Mouse (Mus musculus): ENCODE measurements around the gene Dvl3. TPM values are rescaled to one million over a fixed set of nuclear protein-coding genes. Genes with fewer than 3 reads are reported as not detected.

Dvl3 gene
- 41.5 to 43.6 TPM (median 42.6 TPM) in 4 replicates for total RNA-seq (2023)

DNA sequence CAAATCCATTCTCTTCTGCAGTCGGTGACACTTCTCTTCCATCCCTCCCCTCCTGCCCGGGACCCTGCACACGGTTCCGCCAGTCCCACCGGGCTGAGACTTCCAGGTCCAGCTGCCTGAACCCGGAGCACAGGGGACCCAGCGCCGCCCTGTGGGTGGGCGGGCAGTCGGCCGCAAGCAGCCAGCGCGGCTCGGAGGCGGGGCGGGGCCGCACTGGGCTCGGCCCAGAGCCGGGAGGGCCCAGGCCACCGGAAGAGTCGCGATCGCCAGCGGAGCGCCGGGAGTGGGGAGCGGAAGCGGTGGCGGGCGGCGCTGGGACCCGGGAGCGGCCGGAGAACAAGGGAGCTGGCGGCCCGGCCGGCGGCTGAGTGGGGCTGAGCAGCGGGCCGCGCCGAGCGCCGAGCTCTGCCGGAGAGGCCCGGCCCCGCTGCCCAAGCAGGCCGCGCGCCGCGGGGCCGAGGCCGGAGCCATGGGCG lies at the start of gene Dvl3:
TSS of gene Dvl3 (plus strand) at position 257 of the 476 bp plus-strand sequence.

DNA sequence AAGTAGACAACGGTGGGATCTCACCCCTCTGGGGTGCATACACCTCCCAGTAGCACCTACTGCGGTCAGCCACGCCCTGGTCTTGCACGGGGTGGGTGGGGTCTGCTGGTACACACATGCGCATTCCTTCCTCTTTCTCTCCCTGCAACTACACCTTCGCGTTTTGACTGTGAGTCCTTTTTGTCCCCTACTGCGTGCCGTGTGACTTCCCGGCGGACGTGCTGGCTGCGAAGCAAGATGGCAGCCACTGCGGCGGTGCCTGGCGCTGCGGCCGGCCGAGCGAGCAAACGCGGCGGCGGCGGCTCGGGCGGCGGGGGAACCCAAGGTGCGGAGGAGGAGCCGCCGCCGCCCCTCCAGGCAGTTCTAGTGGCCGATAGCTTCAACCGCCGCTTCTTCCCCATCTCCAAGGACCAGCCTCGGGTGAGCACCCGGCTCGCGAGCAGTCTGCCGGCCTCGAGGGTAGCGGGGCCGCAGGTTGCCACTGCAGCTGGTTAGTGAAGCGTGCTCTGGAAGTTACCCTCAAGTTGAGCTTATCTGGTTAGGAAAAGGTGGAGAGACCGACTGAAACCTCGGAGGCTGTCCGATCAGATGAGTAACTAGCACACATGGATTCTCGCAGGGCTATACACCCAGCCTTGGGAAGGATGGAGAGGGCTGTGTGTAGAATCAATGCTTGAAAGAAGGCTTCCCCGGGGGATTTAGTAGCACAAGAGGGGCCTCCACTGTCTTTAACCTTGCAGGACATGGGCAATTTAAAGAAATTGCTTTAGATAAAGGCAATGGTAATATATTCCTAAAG lies 17.9 kb upstream of the Dvl3 start, which contains the start of gene Eif2b5:
TSS of gene Eif2b5 (plus strand) at position 141 of the 799 bp plus-strand sequence.

DNA sequence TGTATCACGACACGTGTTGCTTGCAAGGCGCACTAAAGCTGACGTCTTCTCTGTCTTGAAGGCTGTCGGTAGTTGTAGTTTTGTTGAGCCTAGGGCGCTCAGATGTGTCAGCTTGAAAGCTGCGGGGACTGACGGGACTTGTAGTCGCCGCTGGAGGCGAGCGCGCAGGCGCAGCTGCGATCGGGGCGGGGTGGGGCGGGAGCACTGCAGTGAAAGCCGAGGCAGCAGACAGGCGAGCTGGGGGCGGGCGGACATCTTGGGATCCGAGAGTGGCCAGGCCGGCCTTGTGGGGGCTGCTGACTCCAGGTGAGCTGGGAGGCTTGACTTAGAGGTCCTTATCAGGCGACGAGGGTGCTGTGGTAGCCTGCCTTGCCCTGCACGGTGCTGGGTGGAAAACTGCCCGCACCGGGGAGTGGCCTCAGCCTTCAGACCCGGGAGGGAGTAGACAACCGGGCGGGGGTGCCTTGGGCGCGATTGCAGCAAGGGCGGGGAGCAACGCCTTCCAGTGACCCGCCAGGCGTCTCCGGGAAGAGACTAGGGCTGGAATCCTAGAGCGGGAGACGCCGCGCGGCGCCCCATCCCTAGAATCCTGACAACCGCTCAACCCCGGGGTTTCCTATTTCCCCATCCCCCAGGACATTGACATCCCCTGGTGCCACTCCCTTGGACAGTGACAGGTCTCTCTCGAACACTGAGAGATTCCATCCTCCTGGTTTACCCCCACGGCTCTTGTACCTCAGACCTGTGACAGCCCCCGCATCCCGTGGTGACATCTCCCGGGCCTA lies 18.7 kb downstream of the Dvl3 start, which contains the start of gene Ap2m1:
TSS of gene Ap2m1 (plus strand) at position 183 of the 785 bp plus-strand sequence.

DNA sequence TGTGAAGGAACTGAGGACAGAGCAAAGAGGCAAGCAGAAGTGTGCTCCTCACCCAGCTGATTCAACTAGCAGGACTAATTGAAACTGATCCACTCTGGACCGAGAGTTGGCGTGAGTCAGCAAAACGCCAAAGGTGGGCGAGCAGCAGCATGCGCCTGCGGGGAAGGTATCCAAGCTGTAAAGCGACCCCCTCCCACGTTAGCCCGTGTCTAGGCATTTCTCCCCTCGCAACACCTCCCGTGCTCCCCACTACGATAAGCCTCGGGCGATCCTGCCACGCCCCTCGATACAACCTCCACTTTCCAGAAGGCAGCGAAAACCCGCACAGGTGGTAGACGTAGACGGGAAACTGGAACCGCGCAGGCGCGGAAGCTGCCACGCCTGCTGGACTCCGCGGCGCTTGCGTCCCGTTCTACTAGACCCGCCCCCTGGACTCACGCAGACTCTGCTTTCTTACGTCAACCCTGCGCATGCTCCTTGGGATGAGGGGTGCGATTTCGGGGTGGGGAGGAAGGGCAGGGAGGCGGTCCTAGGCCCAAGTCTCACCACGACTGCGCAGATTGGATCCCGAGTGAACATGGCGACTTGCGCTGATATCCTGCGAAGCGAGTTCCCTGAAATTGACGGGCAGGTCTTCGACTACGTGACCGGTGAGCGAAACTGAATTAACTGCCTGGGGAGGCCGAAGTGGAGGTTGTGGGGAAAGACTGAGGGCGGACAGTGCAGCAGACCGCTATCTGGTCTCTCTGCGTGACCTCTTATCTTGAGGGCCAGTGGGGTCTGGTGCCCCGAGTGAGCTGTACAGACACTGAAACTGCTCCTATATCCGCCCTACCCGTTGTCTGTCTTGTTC lies 31.5 kb downstream of the Dvl3 start, which contains the start of gene Abcf3:
TSS of gene Abcf3 (plus strand) at position 482 of the 853 bp plus-strand sequence.

Other genes starting within 250 kb of the Dvl3 start
- gene Parl, start 214.6 kb upstream of the Dvl3 start, total RNA-seq (2023), result 50.6 to 73.2 TPM (median 61.4 TPM) in 4 replicates
- gene Cyp2ab1, start 191.6 kb upstream of the Dvl3 start, total RNA-seq (2023), result not detected in 4 replicates
- 23.8 to 28.1 TPM (median 25.8 TPM) in 4 replicates for gene Abcc5, start 90.6 kb upstream of the Dvl3 start, total RNA-seq (2023)
- 42.8 to 52.1 TPM (median 47.2 TPM) in 4 replicates for gene Eif2b5, start 18.2 kb upstream of the Dvl3 start, total RNA-seq (2023)
- gene Ap2m1, start 18.5 kb downstream of the Dvl3 start, total RNA-seq (2023), result 160 to 184 TPM (median 175 TPM) in 4 replicates
- gene Abcf3, start 31.6 kb downstream of the Dvl3 start, total RNA-seq (2023), result 90.6 to 104 TPM (median 98.3 TPM) in 4 replicates
- gene Vwa5b2, start 72.5 kb downstream of the Dvl3 start, total RNA-seq (2023), result 0.49 to 0.88 TPM in 2 of 4 replicates, not detected in the others
- gene Eef1akmt4, start 94.6 kb downstream of the Dvl3 start, total RNA-seq (2023), result 3.9 to 5.7 TPM (median 4.5 TPM) in 4 replicates
- not detected in 4 replicates for gene Gm49333, start 94.6 kb downstream of the Dvl3 start, total RNA-seq (2023)
- gene Alg3, start 94.8 kb downstream of the Dvl3 start, total RNA-seq (2023), result 9.5 to 14.5 TPM (median 12.0 TPM) in 4 replicates
- not detected in 4 replicates for gene Camk2n2, start 104.3 kb downstream of the Dvl3 start, total RNA-seq (2023)
- 0.76 TPM in 1 of 4 replicates, not detected in the others for gene Ece2, start 112.8 kb downstream of the Dvl3 start, total RNA-seq (2023)
- 103 to 114 TPM (median 106 TPM) in 4 replicates for gene Psmd2, start 134.7 kb downstream of the Dvl3 start, total RNA-seq (2023)
- 317 to 345 TPM (median 335 TPM) in 4 replicates for gene Eif4g1, start 151.3 kb downstream of the Dvl3 start, total RNA-seq (2023)
- gene Fam131a, start 176.3 kb downstream of the Dvl3 start, total RNA-seq (2023), result 0.41 to 0.91 TPM (median 0.43 TPM) in 3 of 4 replicates, not detected in the other
- 17.3 to 22.7 TPM (median 19.5 TPM) in 4 replicates for gene Polr2h, start 200.7 kb downstream of the Dvl3 start, total RNA-seq (2023)
- gene Clcn2, start 200.8 kb downstream of the Dvl3 start, total RNA-seq (2023), result 2.5 to 4.1 TPM (median 3.2 TPM) in 4 replicates
- gene Chrd, start 216.1 kb downstream of the Dvl3 start, total RNA-seq (2023), result not detected in 4 replicates
- gene Thpo, start 217.5 kb downstream of the Dvl3 start, total RNA-seq (2023), result not detected in 4 replicates